Mouse (Mus musculus) G1E-ER4 (cell line): ENCODE measurements around the gene Pitpnm1. TPM values are rescaled to one million over a fixed set of nuclear protein-coding genes. Genes with fewer than 3 reads are reported as not detected.

ENCODE experiments used
- GATA1 ChIP-seq: IDR thresholded peaks from one replicate; pipeline ENCODE4 v1.8.0; 2012; ENCODE audit warnings: low read length, inconsistent platforms
- polyA plus RNA-seq: library from polyadenylated mRNA; stranded (reverse); fragments of >175 nt; gene quantifications from 2 replicates; pipeline ENCODE4 v1.2.3, GENCODE M21; 2012

Pitpnm1 gene
- 36.1 and 36.7 TPM in 2 replicates for polyA plus RNA-seq

DNA sequence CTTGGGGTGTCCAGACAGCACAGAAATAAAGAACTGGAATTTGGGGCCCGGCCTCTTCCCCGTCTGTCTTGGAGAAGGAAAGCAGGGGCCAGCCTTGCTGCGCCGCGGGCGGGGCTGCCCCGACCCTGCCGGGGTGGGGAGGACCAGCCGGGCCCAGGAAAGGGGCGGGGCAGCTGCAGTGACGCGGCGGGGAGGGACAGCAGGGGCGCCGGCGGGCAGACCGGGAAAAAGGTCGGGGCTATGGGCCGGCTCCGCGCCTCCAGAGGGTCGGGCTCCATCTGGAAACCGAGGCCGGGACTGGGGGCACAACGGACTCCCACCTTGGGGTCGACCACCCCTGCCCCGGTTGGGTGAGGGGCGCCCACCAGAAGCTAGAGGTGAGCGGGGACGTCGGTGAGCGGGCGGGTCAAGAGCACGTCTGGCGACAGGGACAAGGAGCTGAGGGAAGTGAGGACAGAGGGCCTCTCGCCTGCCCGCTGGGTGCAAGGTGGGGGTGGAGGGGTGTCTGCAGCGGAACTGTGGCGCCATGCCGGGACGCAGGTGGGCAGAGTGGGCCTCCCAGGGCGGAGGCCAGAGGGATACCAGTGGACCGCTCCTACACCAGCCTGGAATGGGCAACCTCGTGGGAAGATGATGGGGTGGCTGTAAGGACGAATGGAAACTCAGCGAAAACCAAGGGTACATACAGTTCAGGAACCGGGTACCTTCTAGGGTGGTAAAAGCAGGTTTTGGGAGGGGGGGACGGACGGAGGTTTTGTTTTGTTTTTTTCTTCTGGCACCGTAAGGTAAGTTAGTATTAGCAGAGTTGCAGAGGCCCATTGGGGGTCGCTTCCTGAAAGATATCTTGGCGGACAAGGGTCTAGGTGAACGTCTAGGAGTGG is at the start of gene Pitpnm1:
Gene Pitpnm1 (plus strand): TSS at position 162 of the 881 bp plus-strand sequence.
- TF ChIP-seq GATA1 = no peak

GRCm38 (mm10) chr19:4051016-4051415 is 48.8 kb upstream of the Pitpnm1 start:
- no peak for TF ChIP-seq GATA1

DNA sequence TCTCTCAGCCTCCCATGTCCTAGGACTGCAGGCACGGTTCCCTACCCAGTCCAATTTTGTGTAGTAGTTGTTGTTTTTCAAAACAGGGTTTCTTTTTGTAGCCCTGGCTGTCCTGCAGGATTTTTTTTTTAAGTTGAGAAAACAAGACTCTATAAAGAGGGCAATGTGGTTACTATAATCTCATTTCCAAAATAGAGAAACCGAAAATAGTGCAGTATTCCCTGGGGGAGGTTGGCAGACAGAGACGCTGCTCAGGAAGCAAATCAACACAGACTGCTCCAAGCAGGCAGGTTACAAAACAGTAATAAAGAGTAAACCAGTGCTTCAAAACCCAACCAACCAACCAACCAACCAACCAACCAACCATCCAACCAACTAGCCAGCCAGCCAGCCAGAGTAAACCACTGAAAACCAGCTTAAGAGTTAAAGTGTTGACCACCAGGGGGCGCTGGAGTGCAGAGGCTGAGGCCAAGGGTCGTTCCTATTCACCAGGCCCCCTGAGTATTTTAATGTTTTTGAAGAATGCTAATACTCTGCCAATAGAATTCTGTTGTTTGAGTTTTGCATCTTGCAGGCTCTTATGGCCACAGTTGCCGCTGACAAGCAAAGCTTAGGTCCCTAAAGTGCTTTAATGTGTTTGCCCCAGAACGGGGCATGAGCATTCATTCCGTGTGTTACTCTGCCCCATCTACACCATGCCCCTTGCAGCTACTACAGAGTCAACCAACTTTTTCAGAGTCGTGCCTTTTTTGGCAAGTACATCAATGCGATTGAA is 47.9 kb upstream of the Pitpnm1 start:
- TF ChIP-seq GATA1 = no peak

DNA sequence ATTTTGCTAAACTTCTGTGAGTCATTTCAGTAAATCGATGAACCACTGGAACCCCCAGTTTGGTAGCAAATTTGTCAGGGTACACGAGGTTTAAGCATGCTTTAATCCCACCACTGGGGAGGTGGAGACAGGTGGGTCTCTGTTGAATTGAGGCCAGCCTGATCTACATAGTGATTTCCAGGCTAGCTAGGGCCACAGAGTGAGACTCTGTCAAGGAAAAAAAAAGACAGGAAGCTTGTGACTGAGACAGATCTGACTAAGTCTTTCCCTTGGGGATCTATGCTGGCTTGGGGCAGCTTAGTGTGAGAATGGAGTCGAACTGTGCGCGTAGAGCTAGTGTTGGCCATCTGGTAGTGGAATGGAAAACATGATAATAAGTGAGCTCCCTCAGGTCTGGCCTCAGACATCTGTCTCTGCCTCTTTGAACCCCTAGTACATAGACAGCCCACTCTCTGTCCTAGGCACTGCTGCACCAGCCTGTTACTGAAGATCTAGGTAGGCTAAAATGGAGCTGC is 47.2 kb upstream of the Pitpnm1 start:
- no peak for TF ChIP-seq GATA1

GRCm38 (mm10) chr19:4054613-4055012 is 45.2 kb upstream of the Pitpnm1 start:
- no peak for TF ChIP-seq GATA1

DNA sequence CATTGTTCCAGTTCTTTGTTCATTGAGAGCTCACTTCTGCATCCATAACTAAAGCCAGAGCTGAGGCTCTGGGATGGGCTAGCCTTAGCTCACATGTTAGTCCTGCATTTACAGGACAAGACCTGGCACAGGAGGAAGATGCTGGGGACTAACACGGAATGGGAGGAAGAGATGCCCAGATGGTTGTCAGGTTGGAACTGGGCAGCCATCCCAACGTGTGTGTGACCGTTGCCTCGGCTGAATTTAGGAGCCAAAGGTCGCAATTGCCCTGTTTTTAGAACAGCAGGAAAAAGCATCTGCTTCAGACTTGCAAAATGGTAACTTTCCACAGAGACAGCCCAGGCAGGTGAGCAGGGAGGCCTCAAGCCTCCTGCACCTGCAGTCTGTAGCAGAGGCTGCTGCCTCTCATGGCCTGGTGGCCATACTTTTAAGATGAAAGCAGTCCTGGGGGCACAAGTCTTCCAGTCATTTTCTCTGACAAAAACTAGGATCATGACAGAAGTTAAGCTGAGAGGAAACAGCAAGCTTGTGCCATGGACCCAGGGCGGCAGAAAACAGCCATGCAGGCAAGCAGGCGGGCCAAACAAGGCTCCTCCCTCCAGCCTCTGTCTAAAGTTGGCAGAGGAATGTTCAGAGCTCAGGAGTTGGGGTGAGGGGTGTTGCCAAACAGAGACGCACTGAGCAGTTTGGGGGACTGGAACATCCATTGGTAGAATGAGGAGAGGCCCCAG is 44.4 kb upstream of the Pitpnm1 start:
- TF ChIP-seq GATA1 = no peak

- no peak for TF ChIP-seq GATA1
Observed at GRCm38 (mm10) chr19:4055947-4056693, 43.7 kb upstream of the Pitpnm1 start.

- no peak for TF ChIP-seq GATA1
Observed at GRCm38 (mm10) chr19:4056727-4057126, 43.1 kb upstream of the Pitpnm1 start.

GRCm38 (mm10) chr19:4057389-4057788 is 42.4 kb upstream of the Pitpnm1 start:
- no peak for TF ChIP-seq GATA1

DNA sequence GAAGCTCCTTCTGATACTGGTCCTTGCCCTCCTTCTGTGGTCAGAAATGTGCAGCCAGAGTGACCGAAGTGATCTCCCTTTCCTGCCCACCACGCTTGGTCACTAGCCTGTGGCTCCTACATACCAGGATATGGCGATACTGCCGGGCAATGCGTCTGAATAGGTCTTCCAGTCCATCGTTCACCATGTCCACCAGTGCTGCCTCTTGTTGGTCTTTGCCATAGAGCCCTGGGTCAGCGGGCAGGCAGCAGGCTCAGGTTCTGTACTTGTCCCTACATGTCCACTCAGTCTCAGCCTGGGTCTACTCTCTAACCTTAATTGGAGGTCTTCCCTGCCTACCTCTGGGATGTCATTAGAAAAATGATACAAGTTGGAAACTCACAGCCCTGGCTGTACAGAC is 41.8 kb upstream of the Pitpnm1 start:
- TF ChIP-seq GATA1 = no peak

DNA sequence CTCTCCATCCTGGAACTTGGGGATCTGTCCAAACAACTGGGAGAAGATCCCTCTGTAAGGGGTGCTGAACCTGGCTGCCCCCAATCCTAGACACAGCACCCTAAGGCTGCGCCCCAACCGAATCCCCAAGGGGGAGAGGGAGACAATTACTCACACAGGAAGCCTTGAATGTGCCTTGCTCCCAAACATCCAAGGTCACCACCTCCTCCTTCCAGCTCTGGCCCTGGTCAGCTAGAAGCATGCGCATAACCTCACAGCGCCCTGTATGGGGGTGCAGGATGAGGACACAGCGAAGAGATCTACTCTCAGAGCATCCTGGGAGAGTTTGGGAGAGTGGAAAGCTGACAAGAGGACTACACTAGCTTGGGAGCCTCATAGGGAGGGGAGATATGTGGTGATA is 41.2 kb upstream of the Pitpnm1 start:
- no peak for TF ChIP-seq GATA1

DNA sequence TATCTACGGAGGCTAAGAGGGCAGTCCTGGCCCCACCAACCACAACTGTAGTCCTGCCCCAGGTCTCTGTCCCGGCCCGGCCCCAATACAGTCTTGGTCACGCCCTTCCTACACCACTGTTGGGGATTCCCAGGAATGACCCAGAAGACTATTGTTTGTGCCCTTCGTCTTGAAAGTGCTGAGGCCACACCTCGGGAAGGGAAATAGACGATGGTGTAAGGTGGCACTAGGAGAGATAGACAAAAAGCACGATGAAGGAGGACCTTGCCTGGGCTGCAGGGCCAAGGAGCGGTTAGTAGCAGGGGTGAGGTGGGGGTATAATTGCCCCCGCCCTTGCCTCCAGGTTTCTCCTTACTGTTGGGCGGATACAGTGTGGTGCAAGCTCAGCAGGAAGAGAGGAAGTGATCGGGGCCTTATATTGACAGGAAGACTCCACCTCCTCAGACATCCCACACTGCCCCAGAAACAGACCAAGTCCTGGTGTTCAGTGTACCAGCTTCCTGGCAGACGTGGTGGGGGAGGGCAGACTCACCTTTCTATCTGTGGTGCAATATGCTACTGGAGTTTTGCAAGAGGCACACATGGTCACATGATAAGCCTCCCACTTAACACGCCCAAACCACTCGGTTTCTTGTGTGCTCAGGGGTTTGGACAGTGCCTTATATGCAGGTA is 40.6 kb upstream of the Pitpnm1 start, which contains the start of gene Gstp3:
Gene Gstp3 (minus strand): TSS at position 501 of the 672 bp plus-strand sequence.
- no peak for TF ChIP-seq GATA1

DNA sequence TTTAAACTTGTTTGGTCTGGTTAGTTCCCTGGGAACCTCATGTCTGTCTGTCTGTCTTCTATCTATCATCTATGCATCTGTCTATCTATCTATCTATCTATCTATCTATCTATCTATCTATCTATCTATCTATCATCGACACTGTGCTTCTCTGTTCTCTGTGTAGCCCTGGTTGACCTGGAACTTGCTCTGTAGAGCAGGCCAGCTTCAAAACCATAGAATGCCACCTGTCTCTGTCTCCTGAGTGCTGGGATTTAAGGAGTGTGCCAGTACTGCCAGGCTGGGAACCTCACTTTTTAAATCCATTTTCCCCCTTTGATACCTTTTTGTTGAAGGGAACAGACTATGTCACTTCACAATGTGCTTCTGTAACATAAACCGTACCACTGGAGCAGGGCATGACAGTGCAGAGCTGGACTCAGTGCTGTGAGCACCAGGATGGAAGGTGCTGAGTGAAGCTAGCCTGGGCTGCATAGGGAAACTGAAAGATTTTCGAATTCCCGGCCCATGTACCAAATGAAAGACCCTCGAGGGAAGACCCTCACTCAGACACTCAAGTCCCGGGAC is 38.8 kb upstream of the Pitpnm1 start:
- TF ChIP-seq GATA1 = no peak

- TF ChIP-seq GATA1 = no peak
Observed at GRCm38 (mm10) chr19:4066280-4066679, 33.5 kb upstream of the Pitpnm1 start.

- no peak for TF ChIP-seq GATA1
Observed at GRCm38 (mm10) chr19:4066877-4067276, 32.9 kb upstream of the Pitpnm1 start.
